Mouse (Mus musculus): ENCODE measurements at regions not wholly inside any gene's neighbourhood (a gene's known extent, or its start where the extent isn't known, plus 50 kb on each side); places are given as distances from the start of the nearest gene placed in this dataset.

DNA sequence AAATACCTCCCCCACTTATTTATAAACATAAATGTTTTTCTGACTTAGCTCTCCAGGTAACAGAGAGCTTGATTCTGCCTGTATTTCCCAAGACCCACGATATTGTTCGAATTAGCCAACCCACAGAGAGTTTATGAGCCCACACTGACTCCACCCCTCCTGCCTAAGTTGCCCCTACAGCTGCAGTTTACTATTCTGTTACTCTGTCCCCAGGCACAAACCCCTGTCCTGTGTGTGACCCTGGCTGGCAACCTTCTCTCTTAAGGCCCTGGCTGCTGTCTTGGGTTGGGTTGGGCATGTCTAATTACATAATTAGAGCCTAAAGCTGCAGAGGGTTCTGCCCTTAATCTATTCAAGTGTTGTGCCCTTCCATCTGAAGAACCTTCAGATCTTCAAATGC lies 116.4 kb upstream of the Adra1d start:
- no peak for TF ChIP-seq GATA1 (IDR thresholded peaks at IDR 0.05; ENCODE audit: borderline replicate concordance, low read length)
- TF ChIP-seq FLI1 (IDR thresholded peaks at IDR 0.05; ENCODE audit: low read length) = no peak

Measured in megakaryocyte, embryonic 14.5 days (primary cell).